Mouse (Mus musculus) lung, embryonic 15.5 days (tissue): ENCODE measurements at regions not wholly inside any gene's neighbourhood (a gene's known extent, or its start where the extent isn't known, plus 50 kb on each side); places are given as distances from the start of the nearest gene placed in this dataset.

Experiments
- ATAC-seq: fragments of 200-750 bp; cut with Nextera tagmentation; 2 replicates; pipeline ENCODE4 v1.8.0; 2017; ENCODE audit warnings: moderate number of reproducible peaks, borderline replicate concordance; ENCODE audit not compliant: low FRiP score, low TSS enrichment; ENCODE audit errors: extremely low read depth
- H3K27ac ChIP-seq: fragments of 300-500 bp; sonication (generic); 2 replicates; pipeline ENCODE4 v1.5.1; 2015; ENCODE audit warnings: moderate library complexity, mild to moderate bottlenecking, inconsistent platforms
- H3K27me3 ChIP-seq: fragments of 300-500 bp; sonication (generic); 2 replicates; pipeline ENCODE4 v1.6.1; 2015; ENCODE audit warnings: inconsistent platforms
- H3K36me3 ChIP-seq: fragments of 300-500 bp; sonication (generic); 2 replicates; pipeline ENCODE4 v1.6.1; 2015; ENCODE audit warnings: inconsistent platforms
- H3K4me1 ChIP-seq: fragments of 300-500 bp; sonication (generic); 2 replicates; pipeline ENCODE4 v1.6.1; 2015; ENCODE audit warnings: inconsistent platforms
- H3K4me2 ChIP-seq: fragments of 300-500 bp; sonication (generic); 2 replicates; pipeline ENCODE4 v1.6.1; 2015; ENCODE audit warnings: inconsistent platforms, mild to moderate bottlenecking, moderate library complexity
- H3K4me3 ChIP-seq: fragments of 300-500 bp; sonication (generic); 2 replicates; pipeline ENCODE4 v1.5.1; 2015; ENCODE audit warnings: mild to moderate bottlenecking, inconsistent platforms
- H3K9ac ChIP-seq: fragments of 300-500 bp; sonication (generic); 2 replicates; pipeline ENCODE4 v1.6.1; 2015; ENCODE audit warnings: inconsistent platforms
- H3K9me3 ChIP-seq: fragments of 300-500 bp; sonication (generic); 2 replicates; pipeline ENCODE4 v1.6.1; 2016; ENCODE audit warnings: inconsistent platforms
- WGBS: fragments of 180-500 bp; shearing (Covaris S2); methylation state at CpG from one replicate; pipeline ENCODE4 v1.1.7; 2015; 5-methylcytosine and 5-hydroxymethylcytosine counted together

- Histone ChIP-seq H3K4me2 (no peak overlapping the region), H3K27me3 (no peaks in the 10 kb centered on the region), H3K27ac (no peak overlapping the region), H3K4me3 (no peak overlapping the region), H3K36me3 (no peaks in the 10 kb centered on the region), H3K9me3 (no peaks in the 10 kb centered on the region), H3K4me1 (peaks cover 13% of the 10 kb centered on the region), H3K9ac (no peak overlapping the region)
- no peak for ATAC-seq
- 72% methylated on average over 5 of the region's 5 CpGs for WGBS
These were observed 129.6 kb downstream of the Trim33 start for GRCm38 (mm10) chr3:103408724-103409123.

DNA sequence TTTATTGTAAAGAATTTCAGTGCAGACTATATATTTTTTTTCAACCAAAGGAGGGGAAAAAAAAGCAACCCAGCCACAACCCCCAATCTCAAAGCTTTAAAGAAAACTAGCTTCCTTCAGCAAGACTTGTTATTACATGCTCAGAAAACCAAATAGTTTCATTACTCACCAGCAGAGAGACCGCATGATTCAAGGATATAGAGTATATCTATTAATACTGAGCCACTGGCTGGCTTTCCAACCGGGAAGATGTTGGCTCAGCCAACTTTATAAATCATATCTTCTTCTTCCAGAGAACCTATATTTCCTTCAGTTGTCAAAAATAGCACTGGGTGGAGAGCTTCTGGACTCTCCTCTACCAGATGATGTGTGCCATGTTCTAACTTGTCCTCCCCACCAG lies 133.2 kb downstream of the Trim33 start:
- Histone ChIP-seq H3K9me3 (no peaks in the 10 kb centered on the region), H3K36me3 (no peaks in the 10 kb centered on the region), H3K9ac (no peak overlapping the region), H3K4me3 (no peak overlapping the region), H3K27me3 (no peaks in the 10 kb centered on the region), H3K4me2 (no peak overlapping the region), H3K4me1 (peaks cover 5% of the 10 kb centered on the region), H3K27ac (no peak overlapping the region)
- 61% methylated on average over 2 of the region's 2 CpGs for WGBS
- no peak for ATAC-seq

DNA sequence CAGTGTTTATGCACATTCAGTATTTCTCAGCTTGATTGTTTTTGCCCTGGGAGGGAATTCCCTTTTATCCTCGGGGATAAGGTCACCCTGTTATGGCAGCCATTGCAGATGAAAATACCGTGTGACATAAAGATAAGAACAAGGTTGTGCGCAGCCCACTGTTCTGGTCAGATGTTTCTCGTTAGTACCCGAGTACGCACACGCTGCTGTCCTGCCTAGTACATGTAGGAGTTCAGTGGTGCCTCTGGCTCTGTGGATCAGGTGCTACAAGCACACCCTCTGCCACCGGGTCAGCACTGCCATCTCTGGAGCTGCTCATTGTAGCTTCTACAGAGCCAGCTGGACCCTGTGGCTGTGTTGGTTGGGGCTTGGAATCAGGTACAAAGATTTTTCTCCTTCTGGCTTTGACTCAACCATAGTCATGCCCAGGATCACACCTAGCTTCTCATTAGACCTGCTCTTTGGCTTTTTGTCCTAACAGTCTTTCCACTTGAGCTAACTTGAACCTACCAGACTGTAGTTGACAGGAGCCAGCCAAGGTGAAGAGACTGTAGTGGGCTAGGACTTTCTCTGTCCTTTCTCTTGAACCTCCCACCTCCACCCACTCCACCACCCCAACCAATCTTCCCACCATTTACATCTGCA lies 136.1 kb downstream of the Trim33 start:
- no peak overlapping the region for H3K27ac ChIP-seq
- 69% methylated on average over 8 of the region's 8 CpGs for WGBS
- H3K4me1 ChIP-seq, result peaks cover 19% of the 10 kb centered on the region
- H3K9me3 ChIP-seq, result no peaks in the 10 kb centered on the region
- no peak overlapping the region for H3K4me2 ChIP-seq
- ATAC-seq, result no peak
- H3K4me3 ChIP-seq, result no peak overlapping the region
- no peak overlapping the region for H3K9ac ChIP-seq
- H3K27me3 ChIP-seq, result no peaks in the 10 kb centered on the region
- H3K36me3 ChIP-seq, result no peaks in the 10 kb centered on the region

DNA sequence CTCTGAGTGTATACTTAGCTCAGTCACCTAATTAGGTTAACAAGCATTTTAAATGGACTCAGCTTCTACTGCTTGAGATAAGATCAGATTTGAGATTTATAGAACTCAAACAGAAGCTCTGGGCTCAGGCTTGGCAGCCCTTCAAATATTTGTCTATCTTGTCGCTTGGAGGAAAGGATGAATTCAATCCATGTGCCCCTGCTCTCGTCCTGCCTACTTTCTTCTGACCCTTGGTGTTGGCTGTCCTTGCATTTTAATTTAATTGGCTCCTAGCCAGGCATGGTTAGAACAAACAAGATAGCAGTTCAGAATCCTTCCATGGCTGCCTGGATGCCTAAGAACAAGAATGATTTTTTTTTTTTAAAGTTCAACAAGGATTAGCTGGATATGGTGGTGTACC lies 137.2 kb downstream of the Trim33 start:
- H3K27me3 ChIP-seq, result no peaks in the 10 kb centered on the region
- no peaks in the 10 kb centered on the region for H3K9me3 ChIP-seq
- no peak overlapping the region for H3K4me3 ChIP-seq
- no peak overlapping the region for H3K4me2 ChIP-seq
- H3K36me3 ChIP-seq, result no peaks in the 10 kb centered on the region
- H3K9ac ChIP-seq, result no peak overlapping the region
- 6% methylated on average over 2 of the region's 2 CpGs for WGBS
- H3K27ac ChIP-seq, result peak overlapping the region; percentile 59
- ATAC-seq, result no peak
- peaks cover 30% of the 10 kb centered on the region for H3K4me1 ChIP-seq

DNA sequence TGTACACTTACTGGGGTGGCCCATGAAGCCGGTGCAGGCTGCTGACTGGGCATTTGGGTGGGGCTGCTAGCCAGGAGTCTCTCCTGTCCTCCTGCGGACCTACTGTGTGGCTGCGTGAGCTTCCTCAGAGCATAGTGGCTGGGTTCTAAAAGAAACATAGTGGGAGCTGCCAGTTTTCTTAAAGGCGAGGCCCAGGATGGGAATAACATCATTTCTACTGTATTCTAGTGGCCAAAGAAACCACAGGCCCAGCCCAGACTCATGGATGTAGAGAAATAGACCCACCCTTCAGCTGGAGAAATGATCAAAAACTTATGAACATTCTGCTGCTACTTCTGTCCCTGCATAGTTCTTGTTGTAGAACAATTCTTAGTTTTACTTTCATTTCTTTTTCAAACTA lies 138.7 kb downstream of the Trim33 start:
- Histone ChIP-seq H3K9ac (no peak overlapping the region), H3K27me3 (no peaks in the 10 kb centered on the region), H3K4me1 (peaks cover 35% of the 10 kb centered on the region), H3K4me3 (no peak overlapping the region), H3K4me2 (no peak overlapping the region), H3K36me3 (no peaks in the 10 kb centered on the region), H3K27ac (no peak overlapping the region), H3K9me3 (no peaks in the 10 kb centered on the region)
- 93% methylated on average over 4 of the region's 4 CpGs for WGBS
- ATAC-seq, result no peak

DNA sequence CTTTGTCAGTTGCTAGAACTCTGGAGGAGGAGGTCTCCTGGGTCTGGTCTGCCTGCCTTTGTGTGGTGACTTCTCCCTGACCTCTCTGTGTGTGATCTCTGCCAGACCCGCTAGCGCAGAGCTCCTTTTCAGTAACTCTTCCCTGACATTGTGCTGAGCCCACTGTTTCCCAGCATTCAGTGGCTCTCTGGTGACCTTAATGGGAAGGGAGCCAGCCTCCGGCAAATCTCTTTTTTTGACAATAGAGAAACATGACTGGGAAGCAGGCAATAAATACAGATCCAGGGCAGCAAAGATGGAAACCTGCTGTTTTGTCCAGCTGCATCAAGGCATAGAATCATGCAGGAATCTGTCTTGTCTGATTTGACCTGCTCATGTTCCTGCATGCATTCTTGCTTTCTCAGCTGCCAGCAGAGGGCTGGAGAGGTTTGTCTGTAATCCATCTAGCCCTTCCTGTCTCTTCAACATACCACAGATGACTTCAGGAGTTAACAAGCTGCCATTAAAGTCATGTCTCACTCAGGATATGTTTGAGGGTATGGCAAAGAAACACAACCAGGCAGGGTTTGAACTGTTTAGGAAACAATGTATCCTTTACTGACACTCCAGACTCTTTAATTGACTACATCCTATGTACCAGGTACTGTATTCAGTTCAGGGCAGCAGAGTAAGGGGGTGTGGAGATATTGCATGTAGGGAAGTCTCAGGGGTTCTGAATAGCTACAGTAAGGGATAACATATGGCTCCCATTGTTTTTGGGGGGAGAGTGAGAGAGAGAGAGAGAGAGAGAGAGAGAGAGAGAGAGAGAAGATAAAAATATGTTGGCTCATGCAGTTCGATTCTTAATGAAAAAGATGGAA lies 140.9 kb downstream of the Trim33 start:
- Histone ChIP-seq H3K4me1 (peaks cover 35% of the 10 kb centered on the region), H3K27me3 (no peaks in the 10 kb centered on the region), H3K4me2 (no peak overlapping the region), H3K9me3 (no peaks in the 10 kb centered on the region), H3K36me3 (no peaks in the 10 kb centered on the region), H3K4me3 (no peak overlapping the region), H3K27ac (peak overlapping the region; percentile 87), H3K9ac (no peak overlapping the region)
- WGBS, result 12% methylated on average over 4 of the region's 4 CpGs
- peak; percentile 90 for ATAC-seq

- Histone ChIP-seq H3K36me3 (no peaks in the 10 kb centered on the region), H3K9ac (no peak overlapping the region), H3K9me3 (no peaks in the 10 kb centered on the region), H3K4me1 (peaks cover 35% of the 10 kb centered on the region), H3K4me2 (no peak overlapping the region), H3K27me3 (no peaks in the 10 kb centered on the region), H3K27ac (peak overlapping the region; percentile 87), H3K4me3 (no peak overlapping the region)
- WGBS, result 40% methylated on average over 12 of the region's 12 CpGs
- no peak for ATAC-seq
These were observed 141.7 kb downstream of the Trim33 start for GRCm38 (mm10) chr3:103420621-103421274.

DNA sequence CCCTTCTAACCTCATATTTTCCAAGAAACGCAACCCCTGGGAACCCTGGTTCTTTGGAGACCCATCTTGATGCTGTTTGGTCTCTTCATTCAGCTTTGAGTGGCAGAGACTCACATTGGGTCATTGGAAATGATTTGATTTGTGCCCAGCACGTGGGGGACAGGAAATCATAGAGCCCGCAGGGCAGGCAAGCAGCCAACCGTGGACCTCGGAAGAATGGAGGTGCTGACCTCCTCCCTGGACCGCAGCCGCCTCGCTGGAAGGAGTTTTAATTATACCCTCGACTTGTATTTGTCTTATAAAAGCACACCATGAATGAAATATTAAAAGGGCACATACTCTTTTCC lies 142.2 kb downstream of the Trim33 start:
- ATAC-seq, result no peak
- WGBS, result 50% methylated on average over 9 of the region's 9 CpGs
- Histone ChIP-seq H3K36me3 (no peaks in the 10 kb centered on the region), H3K4me1 (peaks cover 32% of the 10 kb centered on the region), H3K4me3 (no peak overlapping the region), H3K4me2 (no peak overlapping the region), H3K9me3 (no peaks in the 10 kb centered on the region), H3K27me3 (no peaks in the 10 kb centered on the region), H3K27ac (peak overlapping the region; percentile 87), H3K9ac (no peak overlapping the region)

- Histone ChIP-seq H3K4me1 (peaks cover 32% of the 10 kb centered on the region), H3K9ac (no peak overlapping the region), H3K4me3 (no peak overlapping the region), H3K4me2 (no peak overlapping the region), H3K27ac (no peak overlapping the region), H3K27me3 (no peaks in the 10 kb centered on the region), H3K9me3 (no peaks in the 10 kb centered on the region), H3K36me3 (no peaks in the 10 kb centered on the region)
- 89% methylated on average over 12 of the region's 12 CpGs for WGBS
- no peak for ATAC-seq
These were observed 143.7 kb downstream of the Trim33 start for GRCm38 (mm10) chr3:103422806-103423205.

DNA sequence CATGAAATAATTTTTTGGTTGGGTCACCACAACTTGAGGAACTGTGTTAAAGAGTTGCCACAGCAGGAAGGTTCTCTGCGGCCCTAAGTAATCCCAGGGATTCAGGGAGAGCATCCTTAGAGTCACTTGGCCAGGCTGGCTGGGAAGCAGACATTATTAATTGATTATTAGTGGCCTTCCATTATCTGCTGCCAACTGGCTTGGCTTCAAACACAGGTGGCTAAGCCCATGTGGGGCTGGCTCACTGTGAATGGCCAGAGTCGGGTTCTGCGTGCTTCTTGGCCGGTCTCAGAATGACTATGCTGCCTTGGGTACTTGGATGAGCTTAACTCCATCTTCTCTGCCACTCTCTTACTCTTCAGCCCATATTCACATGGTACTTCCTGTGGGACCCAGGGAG lies 144.2 kb downstream of the Trim33 start:
- no peak overlapping the region for H3K9ac ChIP-seq
- H3K27me3 ChIP-seq, result no peaks in the 10 kb centered on the region
- peaks cover 32% of the 10 kb centered on the region for H3K4me1 ChIP-seq
- H3K4me2 ChIP-seq, result no peak overlapping the region
- ATAC-seq, result no peak
- no peaks in the 10 kb centered on the region for H3K36me3 ChIP-seq
- no peak overlapping the region for H3K4me3 ChIP-seq
- no peaks in the 10 kb centered on the region for H3K9me3 ChIP-seq
- H3K27ac ChIP-seq, result no peak overlapping the region
- 88% methylated on average over 4 of the region's 4 CpGs for WGBS

DNA sequence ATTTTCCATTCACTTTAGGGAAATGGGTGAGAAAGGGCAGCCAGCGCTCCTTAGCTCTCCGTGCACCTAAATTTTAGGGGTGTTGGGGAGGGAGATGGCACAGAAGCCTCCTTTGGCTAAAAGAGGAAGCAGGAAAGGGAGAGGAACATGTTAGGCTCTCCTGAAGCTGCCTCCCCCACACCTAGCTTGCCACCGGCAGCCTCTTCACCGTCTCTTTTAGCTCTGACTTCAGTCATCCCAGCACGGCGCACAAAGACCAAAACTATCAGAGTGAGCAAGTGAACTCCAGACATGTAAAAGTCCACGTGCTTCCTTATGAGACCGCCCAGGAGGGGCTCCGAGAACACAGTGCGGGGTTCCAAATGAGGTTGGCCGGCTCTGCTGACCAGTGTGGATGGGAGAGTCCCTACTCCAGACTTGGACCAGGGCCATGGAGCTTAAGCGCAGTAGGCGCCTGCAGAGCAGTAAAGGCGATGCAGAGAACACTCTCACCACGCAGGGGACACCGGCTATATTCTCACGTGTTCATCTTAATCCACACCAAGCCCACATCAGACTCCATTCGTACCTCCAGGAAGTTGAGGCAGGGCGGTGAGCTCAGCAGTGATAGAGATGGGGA lies 146.8 kb downstream of the Trim33 start:
- Histone ChIP-seq H3K4me1 (peaks cover 12% of the 10 kb centered on the region), H3K4me2 (no peak overlapping the region), H3K36me3 (no peaks in the 10 kb centered on the region), H3K27me3 (no peaks in the 10 kb centered on the region), H3K9ac (no peak overlapping the region), H3K4me3 (no peak overlapping the region), H3K9me3 (no peaks in the 10 kb centered on the region), H3K27ac (no peak overlapping the region)
- no peak for ATAC-seq
- WGBS, result 79% methylated on average over 19 of the region's 19 CpGs
